Mouse (Mus musculus) B cell, adult 67 days (primary cell): ENCODE results near the gene 9130023H24Rik. TPM values are rescaled to one million over a fixed set of nuclear protein-coding genes. Genes with fewer than 3 reads are reported as not detected.

Experiments
- total RNA-seq, 2 experiments: library from RNA; stranded (reverse); gene quantifications; 4 replicates each; pipeline ENCODE4 v1.2.4; 2023

9130023H24Rik gene
- 1 to 10 TPM; 3.9 to 6.1 TPM for total RNA-seq

DNA sequence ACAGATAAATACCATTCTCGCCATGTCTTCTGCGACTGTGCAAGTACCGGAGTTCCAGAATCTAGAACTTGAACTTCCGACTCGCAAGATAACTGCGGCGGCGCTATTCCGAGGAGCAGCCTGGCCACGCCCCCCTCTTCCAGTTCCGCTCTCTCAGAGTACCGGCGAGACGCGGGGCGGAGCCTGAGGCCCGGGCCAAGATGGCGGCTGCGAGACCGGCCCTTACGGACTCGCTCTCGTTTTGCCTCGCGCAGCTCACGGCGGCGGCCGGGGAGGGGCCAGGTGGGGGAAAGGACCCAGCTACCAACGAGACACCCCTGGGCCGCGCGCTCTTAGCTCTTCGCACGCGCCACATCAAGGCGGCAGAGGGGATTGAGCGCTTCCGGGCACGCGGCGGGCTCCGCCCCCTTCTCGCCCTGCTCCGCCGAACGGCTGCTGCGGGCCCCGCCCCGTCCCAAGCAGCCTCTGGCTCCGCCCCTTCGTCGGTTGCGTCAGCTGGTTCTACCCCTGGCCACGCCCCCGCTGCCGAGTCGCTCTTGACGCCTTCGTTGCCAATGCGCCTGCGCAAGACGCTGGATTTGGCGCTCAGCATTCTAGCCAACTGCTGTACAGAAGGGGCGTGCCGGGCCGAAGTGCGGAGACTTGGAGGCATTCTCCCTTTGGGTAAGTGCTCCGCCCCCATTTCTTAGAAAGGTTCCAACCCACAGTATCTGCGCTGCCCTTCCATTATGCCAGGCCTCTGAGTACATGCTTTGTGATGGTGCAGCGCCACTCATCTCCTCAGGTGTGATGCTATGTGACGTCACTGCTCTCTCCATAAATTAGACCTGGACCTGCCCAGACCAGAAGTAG is at the start of gene 9130023H24Rik:
TSS of gene 9130023H24Rik (minus strand) at position 105 of the 852 bp plus-strand sequence.

GRCm38 (mm10) chr7:128265411-128265810 is 27.6 kb upstream of the 9130023H24Rik start, which contains the start of gene Slc5a2:
Slc5a2 (plus strand) TSS chr7:128265657.

DNA sequence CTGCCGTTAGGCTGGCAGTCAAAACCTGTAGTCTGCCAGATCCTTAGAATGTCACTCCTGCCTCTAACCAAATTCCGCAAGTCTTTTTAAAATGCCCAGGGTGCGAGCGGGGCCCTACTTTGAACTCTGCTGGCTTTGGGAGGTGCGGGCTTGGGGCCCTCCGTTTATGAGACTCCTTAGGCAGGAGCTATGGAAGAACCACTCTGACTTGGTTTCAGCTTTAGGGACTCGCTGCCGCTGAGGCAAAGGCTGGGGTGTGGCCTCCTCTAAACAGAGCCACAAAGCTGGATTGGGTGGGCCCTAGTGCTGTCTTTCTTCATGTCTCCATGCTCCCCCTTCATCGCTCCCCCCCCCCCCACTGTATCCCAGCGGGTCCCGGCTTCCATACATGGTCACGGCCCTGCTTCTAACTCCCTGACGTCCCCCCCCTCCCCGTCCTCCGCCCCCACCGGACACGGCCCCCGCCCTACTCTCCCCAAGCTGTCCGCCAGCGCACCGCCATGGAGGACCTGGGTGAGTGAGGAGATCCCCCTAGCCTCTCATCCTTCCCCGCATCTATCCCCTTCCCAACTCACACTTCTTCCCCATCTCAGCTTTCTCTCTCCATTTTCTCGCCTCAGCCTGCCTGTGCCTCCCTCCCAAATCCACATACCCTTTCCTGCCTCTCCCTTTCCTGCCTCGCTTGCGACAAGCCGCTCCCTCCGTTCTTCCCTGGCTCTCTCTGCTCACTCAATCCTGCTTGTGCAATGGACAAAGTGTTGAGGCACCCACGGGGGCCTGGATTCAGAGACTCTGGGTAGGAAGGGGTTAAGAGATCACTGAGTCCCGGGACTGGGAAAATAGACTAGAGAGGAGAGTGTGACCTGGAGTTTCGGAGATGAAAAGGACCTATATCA is 8.9 kb upstream of the 9130023H24Rik start, which contains the start of gene Tgfb1i1:
TSS of gene Tgfb1i1 (plus strand) at position 317 of the 896 bp plus-strand sequence.

DNA sequence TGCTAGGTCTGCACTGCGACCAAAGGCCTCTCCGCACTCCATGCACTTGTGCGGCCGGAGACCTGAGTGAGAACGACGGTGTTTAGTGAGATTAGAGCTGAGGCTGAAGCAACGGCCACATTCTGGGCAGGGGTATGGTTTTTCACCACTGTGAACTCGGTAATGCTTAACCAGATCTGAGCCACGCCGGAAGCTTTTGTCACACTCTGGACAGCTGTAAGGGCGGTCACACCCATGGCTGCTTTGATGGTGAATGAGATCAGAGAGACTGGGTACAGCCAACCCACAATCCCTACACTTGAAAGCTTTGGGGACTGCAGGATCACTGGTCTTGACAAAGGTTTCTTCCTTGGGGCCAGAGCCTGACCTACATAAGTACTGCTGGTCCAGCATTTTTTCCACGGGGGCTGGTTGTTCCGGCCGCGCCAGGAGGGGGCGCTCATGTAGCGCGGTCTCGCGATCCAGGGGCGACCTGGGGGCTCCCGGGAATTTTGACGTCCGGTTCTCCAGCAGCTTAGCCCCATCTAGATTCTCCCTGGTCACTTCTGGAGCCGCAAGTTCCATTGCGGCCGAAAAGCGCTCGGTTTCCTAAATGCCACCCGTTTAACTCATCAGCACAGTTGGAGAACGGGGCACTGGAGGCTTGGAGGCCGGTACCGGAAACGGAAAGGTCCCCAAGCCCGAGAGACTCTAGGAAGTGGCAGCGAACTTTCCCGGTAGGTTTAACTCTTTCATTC is 807 bp downstream of the 9130023H24Rik start, which contains the start of gene Armc5:
TSS of gene Armc5 (plus strand) at position 487 of the 737 bp plus-strand sequence.

GRCm38 (mm10) chr7:128206152-128206551 is 31.7 kb downstream of the 9130023H24Rik start, which contains the start of gene Cox6a2:
Cox6a2 (minus strand) TSS chr7:128206387.

Other genes with a start within 250 kb of the 9130023H24Rik start
- gene Pycard, start 244.2 kb downstream of the 9130023H24Rik start, total RNA-seq, result 10 to 100 TPM; 21.7 to 25.7 TPM
- 1 to 10 TPM; 1.0 to 1.3 TPM for gene Trim72, start 234.1 kb downstream of the 9130023H24Rik start, total RNA-seq
- 1 to 10 TPM; 1.7 to 1.8 TPM for gene Itgam, start 175.4 kb downstream of the 9130023H24Rik start, total RNA-seq
- not detected for gene Gm49368, start 175.3 kb downstream of the 9130023H24Rik start, total RNA-seq
- 1 to 10 TPM in 1 of 2 experiments, under 1 TPM in 1; 0.53 to 1.3 TPM for gene Itgax, start 108.5 kb downstream of the 9130023H24Rik start, total RNA-seq
- gene Itgad, start 83.7 kb downstream of the 9130023H24Rik start, total RNA-seq, result 1 to 10 TPM; 1.2 to 3.3 TPM
- not detected for gene Cox6a2, start 31.6 kb downstream of the 9130023H24Rik start, total RNA-seq
- gene Armc5, start 689 bp downstream of the 9130023H24Rik start, total RNA-seq, result 10 to 100 TPM; 26.4 to 27.3 TPM
- 1 to 10 TPM; 2.5 to 5.9 TPM for gene Tgfb1i1, start 8.8 kb upstream of the 9130023H24Rik start, total RNA-seq
- gene Slc5a2, start 27.6 kb upstream of the 9130023H24Rik start, total RNA-seq, result not detected
- gene BC017158, start 60.1 kb upstream of the 9130023H24Rik start, total RNA-seq, result 10 to 100 TPM; 27.8 to 28.5 TPM
- 10 to 100 TPM; 25.7 to 32.9 TPM for gene Rgs10, start 180.7 kb upstream of the 9130023H24Rik start, total RNA-seq
- gene Tial1, start 223.7 kb upstream of the 9130023H24Rik start, total RNA-seq, result 100 to 1,000 TPM; 165 to 194 TPM